Mouse (Mus musculus) midbrain, embryonic 13.5 days (tissue): ENCODE measurements at regions not wholly inside any gene's neighbourhood (a gene's known extent, or its start where the extent isn't known, plus 50 kb on each side); places are given as distances from the start of the nearest gene placed in this dataset.
A peak's percentile ranks its signal among the peaks of the same experiment; 100 is the strongest.

Experiments used
- ATAC-seq: fragments of 200-750 bp; cut with Nextera tagmentation; 2 replicates; pipeline ENCODE4 v1.8.0; 2017; ENCODE audit warnings: mild to moderate bottlenecking, moderate TSS enrichment, moderate library complexity
- H3K27ac ChIP-seq: fragments of 300-500 bp; sonication (generic); 2 replicates; pipeline ENCODE4 v1.5.1; 2015; ENCODE audit warnings: inconsistent platforms, mild to moderate bottlenecking, moderate library complexity
- H3K27me3 ChIP-seq: fragments of 300-500 bp; sonication (generic); 2 replicates; pipeline ENCODE4 v1.6.1; 2015; ENCODE audit warnings: mild to moderate bottlenecking, inconsistent platforms
- H3K36me3 ChIP-seq: fragments of 300-500 bp; sonication (generic); 2 replicates; pipeline ENCODE4 v1.6.1; 2015; ENCODE audit warnings: mild to moderate bottlenecking, inconsistent platforms
- H3K4me1 ChIP-seq: fragments of 300-500 bp; sonication (generic); replicated peaks from 2 replicates; pipeline ENCODE4 v1.6.1; 2015; ENCODE audit warnings: inconsistent platforms
- H3K4me2 ChIP-seq: fragments of 300-500 bp; sonication (generic); replicated peaks from 2 replicates; pipeline ENCODE4 v1.6.1; 2015; ENCODE audit warnings: moderate library complexity, mild to moderate bottlenecking, inconsistent platforms
- H3K4me3 ChIP-seq: fragments of 300-500 bp; sonication (generic); replicated peaks from 2 replicates; pipeline ENCODE4 v1.5.1; 2015; ENCODE audit warnings: mild to moderate bottlenecking, inconsistent platforms
- H3K9ac ChIP-seq: fragments of 300-500 bp; sonication (generic); replicated peaks from 2 replicates; pipeline ENCODE4 v1.6.1; 2015; ENCODE audit warnings: mild to moderate bottlenecking, inconsistent platforms
- H3K9me3 ChIP-seq: fragments of 300-500 bp; sonication (generic); 2 replicates; pipeline ENCODE4 v1.6.1; 2016; ENCODE audit warnings: mild to moderate bottlenecking, inconsistent platforms
- WGBS: fragments of 180-500 bp; shearing (Covaris S2); methylation state at CpG from one replicate; pipeline ENCODE4 v1.1.7; 2015; 5-methylcytosine and 5-hydroxymethylcytosine counted together

- WGBS, result 55% methylated on average over 8 of the region's 8 CpGs
- ATAC-seq, result peak; percentile 86
Observed at GRCm38 (mm10) chr2:57522983-57523382, 285.5 kb downstream of the Gpd2 start.

GRCm38 (mm10) chr2:57527966-57528365 is 290.5 kb downstream of the Gpd2 start:
- no peaks in the 10 kb centered on the region for H3K36me3 ChIP-seq

More at GRCm38 (mm10) chr2:57522983-57523382, 285.5 kb downstream of the Gpd2 start:
- H3K9ac ChIP-seq, result no peak overlapping the region
- no peak overlapping the region for H3K27ac ChIP-seq
- H3K27me3 ChIP-seq, result 0 out of 2 replicates have a peak, but pooled peaks cover 2% of the 10 kb centered on the region
- H3K4me1 ChIP-seq, result peaks cover 11% of the 10 kb centered on the region; the same call in 1 of the 2 replicates
- H3K4me2 ChIP-seq, result no peak overlapping the region
- no peaks in the 10 kb centered on the region for H3K9me3 ChIP-seq
- H3K36me3 ChIP-seq, result no peaks in the 10 kb centered on the region
- no peak overlapping the region for H3K4me3 ChIP-seq

GRCm38 (mm10) chr2:57539842-57540241 is 302.4 kb downstream of the Gpd2 start:
- H3K36me3 ChIP-seq, result no peaks in the 10 kb centered on the region
- no peak overlapping the region for H3K4me2 ChIP-seq
- WGBS, result 89% methylated on average over 3 of the region's 3 CpGs
- no peak overlapping the region for H3K4me3 ChIP-seq
- no peaks in the 10 kb centered on the region for H3K4me1 ChIP-seq
- no peaks in the 10 kb centered on the region for H3K27me3 ChIP-seq
- no peak for ATAC-seq
- no peak overlapping the region for H3K27ac ChIP-seq
- no peak overlapping the region for H3K9ac ChIP-seq
- no peaks in the 10 kb centered on the region for H3K9me3 ChIP-seq

More at GRCm38 (mm10) chr2:57527966-57528365, 290.5 kb downstream of the Gpd2 start:
- no peak overlapping the region for H3K4me2 ChIP-seq
- H3K27me3 ChIP-seq, result 0 out of 2 replicates have a peak, but pooled peaks cover 2% of the 10 kb centered on the region
- ATAC-seq, result no peak
- no peak overlapping the region for H3K4me3 ChIP-seq
- no peaks in the 10 kb centered on the region for H3K4me1 ChIP-seq
- no peaks in the 10 kb centered on the region for H3K9me3 ChIP-seq
- no peak overlapping the region for H3K9ac ChIP-seq
- H3K27ac ChIP-seq, result no peak overlapping the region
- WGBS, result 36% methylated on average over 2 of the region's 2 CpGs

- Histone ChIP-seq H3K36me3 (no peaks in the 10 kb centered on the region), H3K4me3 (no peak overlapping the region), H3K27me3 (no peaks in the 10 kb centered on the region), H3K9me3 (no peaks in the 10 kb centered on the region), H3K27ac (no peak overlapping the region), H3K9ac (no peak overlapping the region), H3K4me1 (no peaks in the 10 kb centered on the region), H3K4me2 (no peak overlapping the region)
- no peak for ATAC-seq
- 84% methylated on average over 4 of the region's 4 CpGs for WGBS
Observed at GRCm38 (mm10) chr2:57565258-57565657, 327.8 kb downstream of the Gpd2 start.

GRCm38 (mm10) chr2:57566103-57566502 is 328.7 kb downstream of the Gpd2 start:
- no peaks in the 10 kb centered on the region for H3K4me1 ChIP-seq
- H3K9ac ChIP-seq, result no peak overlapping the region

GRCm38 (mm10) chr2:57567183-57567582 is 329.7 kb downstream of the Gpd2 start:
- no peaks in the 10 kb centered on the region for H3K4me1 ChIP-seq
- H3K36me3 ChIP-seq, result no peaks in the 10 kb centered on the region
- no peak overlapping the region for H3K27ac ChIP-seq
- WGBS, result 88% methylated on average over 1 of the region's 1 CpGs
- no peak overlapping the region for H3K4me2 ChIP-seq
- no peak for ATAC-seq
- H3K9me3 ChIP-seq, result no peaks in the 10 kb centered on the region
- H3K27me3 ChIP-seq, result no peaks in the 10 kb centered on the region
- no peak overlapping the region for H3K4me3 ChIP-seq
- H3K9ac ChIP-seq, result no peak overlapping the region

More at GRCm38 (mm10) chr2:57566103-57566502, 328.7 kb downstream of the Gpd2 start:
- Histone ChIP-seq H3K27ac (no peak overlapping the region), H3K4me2 (no peak overlapping the region), H3K36me3 (no peaks in the 10 kb centered on the region), H3K4me3 (no peak overlapping the region), H3K27me3 (no peaks in the 10 kb centered on the region), H3K9me3 (no peaks in the 10 kb centered on the region)
- ATAC-seq, result no peak
- WGBS, result 90% methylated on average over 4 of the region's 4 CpGs

- WGBS, result 92% methylated on average over 3 of the region's 3 CpGs
- no peaks in the 10 kb centered on the region for H3K27me3 ChIP-seq
- no peak overlapping the region for H3K4me2 ChIP-seq
- no peak overlapping the region for H3K4me3 ChIP-seq
- no peaks in the 10 kb centered on the region for H3K36me3 ChIP-seq
- H3K9me3 ChIP-seq, result no peaks in the 10 kb centered on the region
- no peak overlapping the region for H3K9ac ChIP-seq
- H3K27ac ChIP-seq, result no peak overlapping the region
- H3K4me1 ChIP-seq, result no peaks in the 10 kb centered on the region
- no peak for ATAC-seq
Observed at GRCm38 (mm10) chr2:57587065-57587464, 349.6 kb downstream of the Gpd2 start.

GRCm38 (mm10) chr2:57593558-57593957 is 356.1 kb downstream of the Gpd2 start:
- no peaks in the 10 kb centered on the region for H3K27me3 ChIP-seq
- no peaks in the 10 kb centered on the region for H3K9me3 ChIP-seq
- H3K36me3 ChIP-seq, result no peaks in the 10 kb centered on the region
- H3K27ac ChIP-seq, result no peak overlapping the region
- no peak overlapping the region for H3K9ac ChIP-seq
- ATAC-seq, result no peak
- 97% methylated on average over 2 of the region's 2 CpGs for WGBS
- H3K4me2 ChIP-seq, result no peak overlapping the region
- H3K4me1 ChIP-seq, result peaks cover 8% of the 10 kb centered on the region; the same call in 1 of the 2 replicates
- no peak overlapping the region for H3K4me3 ChIP-seq

- no peak overlapping the region; the same call in 1 of the 2 replicates for H3K4me3 ChIP-seq
- peak overlapping the region; percentile 40 for H3K4me2 ChIP-seq
- H3K27me3 ChIP-seq, result 0 out of 2 replicates have a peak, but pooled peaks cover 2% of the 10 kb centered on the region
- H3K27ac ChIP-seq, result peak overlapping the region; percentile 51
- no peaks in the 10 kb centered on the region for H3K36me3 ChIP-seq
- peaks cover 8% of the 10 kb centered on the region; the same call in 1 of the 2 replicates for H3K4me1 ChIP-seq
- WGBS, result 29% methylated on average over 9 of the region's 9 CpGs
- ATAC-seq, result peak; percentile 95
- H3K9me3 ChIP-seq, result no peaks in the 10 kb centered on the region
- no peak overlapping the region for H3K9ac ChIP-seq
Observed at GRCm38 (mm10) chr2:57597694-57598358, 360.4 kb downstream of the Gpd2 start.

- H3K27ac ChIP-seq, result no peak overlapping the region
- H3K36me3 ChIP-seq, result no peaks in the 10 kb centered on the region
- H3K27me3 ChIP-seq, result peaks cover 4% of the 10 kb centered on the region; the same call in 1 of the 2 replicates
- H3K9me3 ChIP-seq, result no peaks in the 10 kb centered on the region
- H3K4me2 ChIP-seq, result no peak overlapping the region
- H3K9ac ChIP-seq, result no peak overlapping the region
- no peak for ATAC-seq
- no peak overlapping the region for H3K4me3 ChIP-seq
- peaks cover 24% of the 10 kb centered on the region for H3K4me1 ChIP-seq
Observed at GRCm38 (mm10) chr2:57611599-57611998, 374.2 kb downstream of the Gpd2 start.

GRCm38 (mm10) chr2:57613243-57613642 is 375.8 kb downstream of the Gpd2 start:
- Histone ChIP-seq H3K9ac (no peak overlapping the region), H3K9me3 (no peaks in the 10 kb centered on the region), H3K4me1 (peaks cover 28% of the 10 kb centered on the region), H3K4me2 (peak overlapping the region; percentile 40), H3K4me3 (no peak overlapping the region), H3K27me3 (peaks cover 4% of the 10 kb centered on the region; the same call in 1 of the 2 replicates), H3K27ac (no peak overlapping the region), H3K36me3 (no peaks in the 10 kb centered on the region)
- 34% methylated on average over 10 of the region's 10 CpGs for WGBS
- peak; percentile 66; the same call in 1 of the 2 replicates for ATAC-seq

- ATAC-seq, result peak; percentile 70
- H3K4me1 ChIP-seq, result peaks cover 28% of the 10 kb centered on the region
- peak overlapping the region; percentile 16 for H3K4me3 ChIP-seq
- 22% methylated on average over 12 of the region's 12 CpGs for WGBS
- H3K27ac ChIP-seq, result peak overlapping the region; percentile 52
- H3K4me2 ChIP-seq, result peak overlapping the region; percentile 49
- H3K36me3 ChIP-seq, result no peaks in the 10 kb centered on the region
- H3K27me3 ChIP-seq, result peaks cover 4% of the 10 kb centered on the region; the same call in 1 of the 2 replicates
- H3K9ac ChIP-seq, result no peak overlapping the region
- no peaks in the 10 kb centered on the region for H3K9me3 ChIP-seq
Observed at GRCm38 (mm10) chr2:57614587-57614991, 377.2 kb downstream of the Gpd2 start.
